Mouse (Mus musculus): ENCODE results near the gene Mmp14.

GRCm38 (mm10) chr14:54416830-54417229 is 14.6 kb upstream of the Mmp14 start:
- TF ChIP-seq CTCF (IDR thresholded peaks at IDR 0.05; ENCODE audit: low read depth) (no peak), EP300 (IDR thresholded peaks at IDR 0.05; ENCODE audit: low read depth) (no peak)
